Comparison of ENCODE assay signal across 12 mouse cellular contexts in the genomic region with DNA sequence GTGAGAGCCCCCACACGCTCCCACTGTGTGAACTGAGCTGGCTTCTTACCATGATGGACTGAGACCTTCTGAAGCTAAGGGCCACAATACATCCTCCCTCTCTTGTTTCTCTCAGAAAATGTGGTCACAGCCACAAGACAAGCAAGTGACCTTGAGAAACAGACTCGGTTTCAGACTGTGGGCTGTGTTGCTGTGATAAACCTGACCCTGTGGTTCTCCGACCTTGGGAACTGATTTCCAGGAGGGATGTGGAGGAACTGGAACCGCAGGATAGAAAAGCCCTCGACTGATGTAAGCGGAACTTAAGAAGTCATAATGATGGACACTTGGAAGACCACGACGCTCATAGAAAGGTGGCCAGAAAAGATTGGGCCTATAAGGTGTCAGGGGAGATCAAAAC.
"Had no signal": no experiment of that assay in that cellular context is flagged by ENCODE, and none has a peak within 500 bp of the region (broad histone marks: within the 10 kb centered on the region; RNA-seq: fewer than 3 reads in every experiment).

No protein-coding gene starts in this region.

- ATAC-seq: intestine, embryonic 15.5 days had no signal

- H3K4me2 ChIP-seq: intestine, embryonic 15.5 days; limb, embryonic 13.5 days; liver, embryonic 13.5 days; midbrain, embryonic 13.5 days; neural tube, embryonic 15.5 days had no signal

- H3K9ac ChIP-seq: intestine, embryonic 15.5 days; limb, embryonic 13.5 days; liver, embryonic 13.5 days; midbrain, embryonic 13.5 days; neural tube, embryonic 15.5 days had no signal

- H3K36me3 ChIP-seq: intestine, embryonic 15.5 days; limb, embryonic 13.5 days; liver, embryonic 13.5 days; midbrain, embryonic 13.5 days; neural tube, embryonic 15.5 days had no signal

- DNase-seq: kidney, adult 18-20 months; kidney, postnatal 10 days; liver, embryonic 13.5 days; right cerebral cortex, adult 18-20 months; right cerebral cortex, postnatal 25 days; thymus, adult 18-20 months; thymus, postnatal 14 days had no signal

- H3K9me3 ChIP-seq: intestine, embryonic 15.5 days; limb, embryonic 13.5 days; liver, embryonic 13.5 days; midbrain, embryonic 13.5 days; neural tube, embryonic 15.5 days had no signal

- H3K4me3 ChIP-seq: intestine, embryonic 15.5 days; limb, embryonic 13.5 days; liver, embryonic 13.5 days; midbrain, embryonic 13.5 days; myocyte; neural tube, embryonic 15.5 days had no signal

- H3K27me3 ChIP-seq: intestine, embryonic 15.5 days; limb, embryonic 13.5 days; liver, embryonic 13.5 days; midbrain, embryonic 13.5 days; neural tube, embryonic 15.5 days had no signal

- H3K27ac ChIP-seq: intestine, embryonic 15.5 days; limb, embryonic 13.5 days; liver, embryonic 13.5 days; midbrain, embryonic 13.5 days; neural tube, embryonic 15.5 days had no signal
